Mouse (Mus musculus) ES-Bruce4 (cell line): Measurements from ENCODE around the gene Fat2.

Experiments used
- CTCF ChIP-seq: IDR thresholded peaks from one replicate; pipeline ENCODE4 v1.8.1; 2011; ENCODE audit warnings: low read depth, low read length
- EP300 ChIP-seq: IDR thresholded peaks from 2 replicates; pipeline ENCODE4 v1.6.1; 2011; ENCODE audit warnings: low read depth, low read length; ENCODE audit not compliant: insufficient read depth
- POLR2A ChIP-seq: IDR thresholded peaks from one replicate; pipeline ENCODE4 v1.8.1; 2011; ENCODE audit warnings: low read length; ENCODE audit not compliant: insufficient read depth

DNA sequence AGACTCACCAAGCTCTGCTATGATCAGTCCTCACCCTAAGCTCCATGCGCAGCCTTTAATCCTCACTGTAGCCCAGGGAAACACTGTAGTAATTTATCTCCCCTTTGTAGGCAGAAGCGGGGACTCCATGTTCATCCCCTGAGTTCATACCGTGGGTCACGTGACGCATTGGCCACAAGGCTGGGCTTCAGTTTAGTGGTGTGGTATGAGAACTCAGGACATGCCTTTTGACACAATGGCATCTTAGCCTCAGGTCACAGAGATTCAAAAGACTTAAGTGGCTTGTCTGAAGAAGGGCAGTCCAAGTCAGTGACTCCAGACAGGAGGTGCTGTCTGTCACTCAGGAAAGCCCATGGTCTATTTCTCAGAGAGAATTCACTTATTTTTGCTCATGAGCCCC is 43.2 kb downstream of the Fat2 start:
- no peak for TF ChIP-seq EP300
- no peak for TF ChIP-seq POLR2A
- no peak for TF ChIP-seq CTCF
